Mouse (Mus musculus): ENCODE results near the gene Sin3a. TPM values are rescaled to one million over a fixed set of nuclear protein-coding genes. Genes with fewer than 3 reads are reported as not detected.

Sin3a gene
- total RNA-seq (2021) (10 to 100 TPM; 22.4 to 28.7 TPM), polyA plus RNA-seq (2012; rRNA removed) (50.5 and 52.0 TPM in 2 replicates)
- long read RNA-seq, full-length matches to known transcripts = 2 of 5 reads
- long read RNA-seq, partial matches to known transcripts = 1 of 5 reads
- long read RNA-seq, other reads (novel, unspliced or antisense) = 2 of 5 reads

GRCm38 (mm10) chr9:57071801-57072351 lies at the start of gene Sin3a:
Sin3a (plus strand) TSS chr9:57072040.
- H3K4me1 ChIP-seq (ENCODE audit: control insufficient read depth, insufficient read depth, low read length) = peaks cover 6% of the 10 kb centered on the region
- DNase-seq = peak; percentile 77 to 84
- H3K27me3 ChIP-seq (ENCODE audit: control insufficient read depth, insufficient read depth, low read length) = no peaks in the 10 kb centered on the region
- no peaks in the 10 kb centered on the region for H3K79me2 ChIP-seq (replicated peaks; ENCODE audit: control insufficient read depth, insufficient read depth, low read length)
- H3K36me3 ChIP-seq (ENCODE audit: control insufficient read depth, insufficient read depth, low read length) = no peaks in the 10 kb centered on the region
- H3K4me3 ChIP-seq = peak within 1 kb of the TSS; percentile 98
- intact Hi-C loops (cut with DNase I) = loop anchor here (2.0 to 10.0 kb wide), 5 partner anchors 15 to 763 kb away; partner anchors contain the start of genes Arid3b, Man2c1, Snupn and Snx33
- H3K27ac ChIP-seq = peak within 1 kb of the TSS; percentile 98
- TF ChIP-seq CTCF (IDR thresholded peaks at IDR 0.05) (no peak), POLR2A (IDR thresholded peaks at IDR 0.05; ENCODE audit: insufficient read depth, low read depth, low read length) (0 out of 2 replicates have a peak, but pooled peaks have one; percentile 40), EP300 (IDR thresholded peaks at IDR 0.05; ENCODE audit: insufficient read depth, low read depth, low read length) (0 out of 2 replicates have a peak, but pooled peaks have one; percentile 43)
- peak within 1 kb of the TSS; percentile 78 for H3K9ac ChIP-seq (ENCODE audit: low read depth, low read length)
- WGBS = under 1% methylated on average over 34 of the region's 34 CpGs

- Histone ChIP-seq H3K27ac (no peak overlapping the region), H3K4me1 (ENCODE audit: control insufficient read depth, insufficient read depth, low read length) (no peaks in the 10 kb centered on the region), H3K4me3 (no peak overlapping the region), H3K79me2 (replicated peaks; ENCODE audit: control insufficient read depth, insufficient read depth, low read length) (no peaks in the 10 kb centered on the region), H3K27me3 (ENCODE audit: control insufficient read depth, insufficient read depth, low read length) (no peaks in the 10 kb centered on the region), H3K9ac (ENCODE audit: low read depth, low read length) (no peak overlapping the region), H3K36me3 (ENCODE audit: control insufficient read depth, insufficient read depth, low read length) (no peaks in the 10 kb centered on the region)
- DNase-seq = no peak
- TF ChIP-seq EP300 (IDR thresholded peaks at IDR 0.05; ENCODE audit: insufficient read depth, low read depth, low read length) = no peak
- TF ChIP-seq POLR2A (IDR thresholded peaks at IDR 0.05; ENCODE audit: insufficient read depth, low read depth, low read length) = no peak
- no peak for TF ChIP-seq CTCF (IDR thresholded peaks at IDR 0.05)
- intact Hi-C loops (cut with DNase I) = no loop called here
- WGBS = 69% methylated on average over 1 of the region's 1 CpGs
Measured at GRCm38 (mm10) chr9:57031756-57032155, 40.1 kb upstream of the Sin3a start.

GRCm38 (mm10) chr9:57056237-57056636 lies 15.6 kb upstream of the Sin3a start:
- no peak overlapping the region for H3K27ac ChIP-seq
- 75% methylated on average over 1 of the region's 1 CpGs for WGBS
- no peak overlapping the region for H3K9ac ChIP-seq (ENCODE audit: low read depth, low read length)
- no peaks in the 10 kb centered on the region for H3K36me3 ChIP-seq (ENCODE audit: control insufficient read depth, insufficient read depth, low read length)
- no peak overlapping the region for H3K4me3 ChIP-seq
- H3K79me2 ChIP-seq (replicated peaks; ENCODE audit: control insufficient read depth, insufficient read depth, low read length) = no peaks in the 10 kb centered on the region
- intact Hi-C loops (cut with DNase I) = loop anchor here (1.0 to 10.0 kb wide), 3 partner anchors 15 to 169 kb away; no protein-coding TSS in a partner anchor
- no peaks in the 10 kb centered on the region for H3K4me1 ChIP-seq (ENCODE audit: control insufficient read depth, insufficient read depth, low read length)
- peak in 1 of 2 experiments; percentile 21 for DNase-seq
- TF ChIP-seq EP300 (IDR thresholded peaks at IDR 0.05; ENCODE audit: insufficient read depth, low read depth, low read length) (no peak), CTCF (IDR thresholded peaks at IDR 0.05) (peak; percentile 89)
- no peaks in the 10 kb centered on the region for H3K27me3 ChIP-seq (ENCODE audit: control insufficient read depth, insufficient read depth, low read length)

DNA sequence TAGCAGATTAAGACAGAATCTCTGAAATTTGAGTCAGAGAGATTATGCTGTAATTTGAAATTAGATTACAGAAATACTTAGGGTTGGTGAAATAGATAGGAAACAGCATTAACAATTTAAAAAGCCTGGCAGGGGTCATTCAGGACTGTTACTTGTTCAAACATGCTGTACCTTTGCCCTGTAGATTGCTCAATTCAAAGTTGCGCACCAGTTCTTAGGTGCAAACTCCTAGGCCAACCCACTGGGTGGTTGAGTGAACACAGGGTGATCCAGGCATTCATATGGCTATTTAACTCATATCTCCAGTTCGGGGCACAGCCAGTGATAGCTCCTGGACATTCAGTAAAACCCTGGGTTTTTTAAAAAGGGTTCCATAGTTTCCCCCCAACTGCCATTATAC lies 7.7 kb upstream of the Sin3a start:
- DNase-seq = no peak
- Histone ChIP-seq H3K4me3 (no peak overlapping the region), H3K4me1 (ENCODE audit: control insufficient read depth, insufficient read depth, low read length) (no peaks in the 10 kb centered on the region), H3K79me2 (replicated peaks; ENCODE audit: control insufficient read depth, insufficient read depth, low read length) (no peaks in the 10 kb centered on the region), H3K9ac (ENCODE audit: low read depth, low read length) (no peak overlapping the region), H3K36me3 (ENCODE audit: control insufficient read depth, insufficient read depth, low read length) (no peaks in the 10 kb centered on the region; the same call in 1 of the 2 replicates), H3K27ac (no peak overlapping the region), H3K27me3 (ENCODE audit: control insufficient read depth, insufficient read depth, low read length) (no peaks in the 10 kb centered on the region)
- 100% methylated on average over 2 of the region's 2 CpGs for WGBS
- intact Hi-C loops (cut with DNase I) = no loop called here
- TF ChIP-seq CTCF (IDR thresholded peaks at IDR 0.05) = no peak
- no peak for TF ChIP-seq EP300 (IDR thresholded peaks at IDR 0.05; ENCODE audit: insufficient read depth, low read depth, low read length)
- no peak for TF ChIP-seq POLR2A (IDR thresholded peaks at IDR 0.05; ENCODE audit: insufficient read depth, low read depth, low read length)

DNA sequence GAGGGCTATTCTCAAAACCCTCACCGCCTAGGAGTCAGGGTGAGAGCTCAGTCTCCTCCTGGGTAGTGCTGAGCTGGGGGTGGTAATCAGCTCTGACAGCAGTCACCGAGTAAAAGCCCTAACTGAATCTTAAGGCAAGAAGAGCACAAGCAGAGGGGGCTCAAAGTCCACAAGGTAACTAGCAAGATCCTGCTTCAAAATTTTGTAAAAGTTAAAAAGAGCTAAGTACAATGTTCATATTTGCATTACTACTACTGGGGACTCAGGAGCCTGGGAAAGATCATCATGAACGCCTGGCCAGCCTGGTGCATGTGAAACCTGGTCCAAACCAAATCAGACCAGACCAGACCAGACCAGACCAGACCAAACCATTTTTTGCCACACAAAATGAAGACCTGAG lies 3.6 kb upstream of the Sin3a start:
- 65% methylated on average over 3 of the region's 3 CpGs for WGBS
- H3K9ac ChIP-seq (ENCODE audit: low read depth, low read length) = no peak overlapping the region
- DNase-seq = no peak
- TF ChIP-seq EP300 (IDR thresholded peaks at IDR 0.05; ENCODE audit: insufficient read depth, low read depth, low read length) (no peak), POLR2A (IDR thresholded peaks at IDR 0.05; ENCODE audit: insufficient read depth, low read depth, low read length) (no peak), CTCF (IDR thresholded peaks at IDR 0.05) (no peak)
- peaks cover 2% of the 10 kb centered on the region for H3K4me1 ChIP-seq (ENCODE audit: control insufficient read depth, insufficient read depth, low read length)
- intact Hi-C loops (cut with DNase I) = no loop called here
- H3K4me3 ChIP-seq = no peak overlapping the region
- H3K27ac ChIP-seq = no peak overlapping the region
- H3K79me2 ChIP-seq (replicated peaks; ENCODE audit: control insufficient read depth, insufficient read depth, low read length) = no peaks in the 10 kb centered on the region
- H3K36me3 ChIP-seq (ENCODE audit: control insufficient read depth, insufficient read depth, low read length) = no peaks in the 10 kb centered on the region; the same call in 1 of the 2 replicates
- H3K27me3 ChIP-seq (ENCODE audit: control insufficient read depth, insufficient read depth, low read length) = no peaks in the 10 kb centered on the region

DNA sequence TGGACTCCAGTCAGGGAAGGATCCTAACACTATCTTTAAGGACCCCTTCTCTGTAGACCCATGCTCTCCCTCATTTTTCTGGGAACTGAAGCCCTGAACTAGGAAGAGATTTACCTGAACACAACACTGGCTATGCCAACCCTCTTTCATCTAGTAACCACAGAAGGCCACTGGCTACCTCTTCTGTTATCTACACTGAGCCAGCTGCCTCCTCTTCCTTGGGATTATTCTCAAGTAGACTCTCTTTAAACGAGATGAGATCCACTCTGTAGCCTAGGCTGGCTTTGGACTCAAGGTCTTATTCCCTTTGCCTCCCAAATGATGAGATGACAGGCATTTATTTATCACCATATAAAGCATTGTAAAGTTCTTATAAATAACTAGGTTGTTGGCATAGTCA lies 1.6 kb upstream of the Sin3a start:
- H3K27me3 ChIP-seq (ENCODE audit: control insufficient read depth, insufficient read depth, low read length) = no peaks in the 10 kb centered on the region
- no peak for DNase-seq
- no peak overlapping the region for H3K27ac ChIP-seq
- WGBS = 28% methylated on average over 1 of the region's 1 CpGs
- TF ChIP-seq EP300 (IDR thresholded peaks at IDR 0.05; ENCODE audit: insufficient read depth, low read depth, low read length) (no peak), POLR2A (IDR thresholded peaks at IDR 0.05; ENCODE audit: insufficient read depth, low read depth, low read length) (no peak), CTCF (IDR thresholded peaks at IDR 0.05) (no peak)
- H3K4me3 ChIP-seq = no peak overlapping the region
- H3K4me1 ChIP-seq (ENCODE audit: control insufficient read depth, insufficient read depth, low read length) = peaks cover 6% of the 10 kb centered on the region
- no peaks in the 10 kb centered on the region for H3K79me2 ChIP-seq (replicated peaks; ENCODE audit: control insufficient read depth, insufficient read depth, low read length)
- no peak overlapping the region for H3K9ac ChIP-seq (ENCODE audit: low read depth, low read length)
- intact Hi-C loops (cut with DNase I) = loop anchor here (2.0 to 10.0 kb wide), 4 partner anchors 13 to 765 kb away; partner anchors contain the start of genes Arid3b, Snupn and Snx33
- H3K36me3 ChIP-seq (ENCODE audit: control insufficient read depth, insufficient read depth, low read length) = no peaks in the 10 kb centered on the region

All from heart, adult 2 months (tissue).